Mouse (Mus musculus): ENCODE data around the gene Map4k1. TPM values are rescaled to one million over a fixed set of nuclear protein-coding genes. Genes with fewer than 3 reads are reported as not detected.

Map4k1 gene
- polyA plus RNA-seq, 1 experiment, result 3.6 TPM

DNA sequence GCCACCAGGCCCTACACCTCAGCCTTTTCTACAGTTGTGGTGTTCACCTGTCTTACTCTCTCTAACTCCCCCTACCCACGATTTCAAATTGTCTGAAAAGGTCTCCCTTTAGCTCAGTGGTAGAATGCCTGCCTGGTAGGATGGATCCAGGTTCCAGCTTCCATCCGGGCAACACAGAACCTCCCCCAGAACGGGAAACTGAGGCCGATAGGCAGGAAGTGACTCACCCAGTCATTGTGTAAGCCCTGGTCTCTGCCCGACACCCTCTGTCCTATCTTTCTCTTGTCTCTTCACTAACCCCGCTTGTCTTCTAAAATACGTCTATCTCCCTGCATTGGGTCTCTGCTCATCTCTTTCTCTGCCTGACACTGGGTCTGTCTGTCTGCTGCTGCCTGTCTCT, 3.4 kb downstream of the Map4k1 start:
- H3K79me2 ChIP-seq (ENCODE audit: control insufficient read depth, insufficient read depth), result peaks cover 14% of the 10 kb centered on the region
- no peak overlapping the region for H3ac ChIP-seq (ENCODE audit: control insufficient read depth, insufficient read length, low read depth)
- peaks cover 10% of the 10 kb centered on the region for H3K79me3 ChIP-seq (ENCODE audit: low read depth)
- H3K4me3 ChIP-seq (ENCODE audit: insufficient read depth, poor library complexity, severe bottlenecking), result no peak overlapping the region
- no peaks in the 10 kb centered on the region for H3K36me3 ChIP-seq (ENCODE audit: control insufficient read depth, insufficient read depth)
- H3K27me3 ChIP-seq (ENCODE audit: control insufficient read depth, insufficient read depth, insufficient read length), result peaks cover 4% of the 10 kb centered on the region
- TF ChIP-seq CTCF (IDR thresholded peaks at IDR 0.05; ENCODE audit: control insufficient read depth, insufficient read depth, insufficient read length), result no peak
- no peak for TF ChIP-seq MYOD1 (IDR thresholded peaks at IDR 0.05; ENCODE audit: control insufficient read depth, insufficient read length, low read depth)
- TF ChIP-seq CEBPB (IDR thresholded peaks at IDR 0.05; ENCODE audit: low read depth), result no peak
- no peak for TF ChIP-seq MYOG (IDR thresholded peaks at IDR 0.05; ENCODE audit: control insufficient read depth, extremely low read depth, insufficient read length)
- TF ChIP-seq USF1 (IDR thresholded peaks at IDR 0.05; ENCODE audit: low read depth), result no peak
- no peak for TF ChIP-seq MAX (IDR thresholded peaks at IDR 0.05)
- no peak for TF ChIP-seq FOSL1 (IDR thresholded peaks at IDR 0.05; ENCODE audit: insufficient read depth, low read length, poor library complexity, severe bottlenecking)

DNA sequence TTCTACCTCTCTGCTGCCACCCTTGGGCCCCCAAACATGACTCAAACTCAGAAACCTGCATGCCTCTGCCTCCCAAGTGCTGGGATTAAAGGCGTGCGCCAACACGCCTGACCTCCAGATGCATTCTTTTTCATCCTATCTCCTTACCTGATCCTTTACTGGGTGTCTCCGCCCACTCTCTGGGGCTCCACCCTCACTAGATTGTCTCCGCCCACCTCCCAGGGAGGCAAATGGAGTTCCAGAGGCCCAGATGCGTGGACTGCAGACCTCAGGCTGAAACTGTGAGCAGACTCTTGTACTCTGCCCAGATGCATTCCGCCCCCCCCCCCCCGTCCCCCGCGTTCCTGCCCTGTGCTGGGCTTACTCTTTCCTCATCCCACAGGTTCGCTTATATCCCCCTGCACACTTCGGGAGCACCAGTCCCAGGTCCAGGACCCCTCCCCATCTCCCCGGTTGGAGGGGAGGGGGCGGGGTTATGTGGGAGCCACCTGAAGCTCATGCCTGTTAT, 9.0 kb downstream of the Map4k1 start:
- no peaks in the 10 kb centered on the region for H3K79me2 ChIP-seq (ENCODE audit: control insufficient read depth, insufficient read depth)
- no peaks in the 10 kb centered on the region for H3K36me3 ChIP-seq (ENCODE audit: control insufficient read depth, insufficient read depth)
- H3K79me3 ChIP-seq (ENCODE audit: low read depth), result no peaks in the 10 kb centered on the region
- H3ac ChIP-seq (ENCODE audit: control insufficient read depth, insufficient read length, low read depth), result no peak overlapping the region
- peaks cover 4% of the 10 kb centered on the region for H3K27me3 ChIP-seq (ENCODE audit: control insufficient read depth, insufficient read depth, insufficient read length)
- H3K4me3 ChIP-seq (ENCODE audit: insufficient read depth, poor library complexity, severe bottlenecking), result no peak overlapping the region
- TF ChIP-seq FOSL1 (IDR thresholded peaks at IDR 0.05; ENCODE audit: insufficient read depth, low read length, poor library complexity, severe bottlenecking), result no peak
- TF ChIP-seq CEBPB (IDR thresholded peaks at IDR 0.05; ENCODE audit: low read depth), result no peak
- TF ChIP-seq USF1 (IDR thresholded peaks at IDR 0.05; ENCODE audit: low read depth), result no peak
- TF ChIP-seq CTCF (IDR thresholded peaks at IDR 0.05; ENCODE audit: control insufficient read depth, insufficient read depth, insufficient read length), result no peak
- no peak for TF ChIP-seq MAX (IDR thresholded peaks at IDR 0.05)
- TF ChIP-seq MYOD1 (IDR thresholded peaks at IDR 0.05; ENCODE audit: control insufficient read depth, insufficient read length, low read depth), result no peak
- TF ChIP-seq MYOG (IDR thresholded peaks at IDR 0.05; ENCODE audit: control insufficient read depth, extremely low read depth, insufficient read length), result no peak

DNA sequence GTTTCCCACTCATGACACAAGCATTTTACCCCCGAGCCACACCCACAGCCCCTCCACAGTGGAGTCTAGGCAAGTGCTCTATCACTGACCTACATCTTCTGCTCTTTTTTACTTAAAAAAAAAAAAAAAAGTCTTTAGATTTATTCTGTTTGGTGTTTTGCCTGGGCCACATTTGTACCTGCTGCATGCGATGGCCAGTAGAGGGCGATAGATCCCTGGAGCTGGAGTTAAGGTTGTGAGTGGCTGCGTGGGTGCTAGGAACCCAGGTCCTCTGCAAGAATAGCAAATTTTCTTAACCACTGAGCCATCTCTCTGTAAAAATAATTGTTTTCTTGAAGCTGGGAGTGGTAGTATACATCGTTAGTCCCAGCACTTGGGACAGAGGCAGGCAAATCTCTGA, 9.8 kb downstream of the Map4k1 start:
- no peaks in the 10 kb centered on the region for H3K79me3 ChIP-seq (ENCODE audit: low read depth)
- no peak overlapping the region for H3ac ChIP-seq (ENCODE audit: control insufficient read depth, insufficient read length, low read depth)
- H3K79me2 ChIP-seq (ENCODE audit: control insufficient read depth, insufficient read depth), result no peaks in the 10 kb centered on the region
- no peaks in the 10 kb centered on the region for H3K36me3 ChIP-seq (ENCODE audit: control insufficient read depth, insufficient read depth)
- peaks cover 4% of the 10 kb centered on the region for H3K27me3 ChIP-seq (ENCODE audit: control insufficient read depth, insufficient read depth, insufficient read length)
- TF ChIP-seq MAX (IDR thresholded peaks at IDR 0.05) (no peak), MYOG (IDR thresholded peaks at IDR 0.05; ENCODE audit: control insufficient read depth, extremely low read depth, insufficient read length) (no peak), MYOD1 (IDR thresholded peaks at IDR 0.05; ENCODE audit: control insufficient read depth, insufficient read length, low read depth) (no peak), USF1 (IDR thresholded peaks at IDR 0.05; ENCODE audit: low read depth) (no peak), CEBPB (IDR thresholded peaks at IDR 0.05; ENCODE audit: low read depth) (no peak)
- no peak overlapping the region for H3K4me3 ChIP-seq (ENCODE audit: insufficient read depth, poor library complexity, severe bottlenecking)

DNA sequence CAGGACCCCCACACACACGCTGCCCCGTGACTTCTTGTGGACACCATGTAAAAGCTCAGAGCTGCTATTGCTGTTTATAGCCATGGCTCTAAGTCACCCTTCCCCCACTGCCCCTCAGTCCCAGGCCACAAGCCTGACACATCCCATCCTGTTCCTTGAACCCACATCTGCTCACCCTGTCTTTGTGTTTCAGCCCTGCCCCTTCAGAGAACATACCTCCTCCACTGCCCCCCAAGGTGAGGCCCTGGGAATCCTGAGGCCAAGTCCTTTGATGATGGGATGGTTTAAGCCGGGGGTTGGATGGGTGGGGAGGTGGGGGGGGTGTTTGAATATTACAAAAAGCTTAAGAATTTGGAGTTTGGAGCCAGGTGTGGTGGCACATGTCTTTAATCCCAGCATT, 11.1 kb downstream of the Map4k1 start:
- Histone ChIP-seq H3K79me3 (ENCODE audit: low read depth) (no peaks in the 10 kb centered on the region), H3K27me3 (ENCODE audit: control insufficient read depth, insufficient read depth, insufficient read length) (peaks cover under 1% of the 10 kb centered on the region), H3K36me3 (ENCODE audit: control insufficient read depth, insufficient read depth) (no peaks in the 10 kb centered on the region), H3ac (ENCODE audit: control insufficient read depth, insufficient read length, low read depth) (no peak overlapping the region), H3K4me3 (ENCODE audit: insufficient read depth, poor library complexity, severe bottlenecking) (no peak overlapping the region), H3K79me2 (ENCODE audit: control insufficient read depth, insufficient read depth) (no peaks in the 10 kb centered on the region)
- TF ChIP-seq MYOG (IDR thresholded peaks at IDR 0.05; ENCODE audit: control insufficient read depth, extremely low read depth, insufficient read length), result no peak

DNA sequence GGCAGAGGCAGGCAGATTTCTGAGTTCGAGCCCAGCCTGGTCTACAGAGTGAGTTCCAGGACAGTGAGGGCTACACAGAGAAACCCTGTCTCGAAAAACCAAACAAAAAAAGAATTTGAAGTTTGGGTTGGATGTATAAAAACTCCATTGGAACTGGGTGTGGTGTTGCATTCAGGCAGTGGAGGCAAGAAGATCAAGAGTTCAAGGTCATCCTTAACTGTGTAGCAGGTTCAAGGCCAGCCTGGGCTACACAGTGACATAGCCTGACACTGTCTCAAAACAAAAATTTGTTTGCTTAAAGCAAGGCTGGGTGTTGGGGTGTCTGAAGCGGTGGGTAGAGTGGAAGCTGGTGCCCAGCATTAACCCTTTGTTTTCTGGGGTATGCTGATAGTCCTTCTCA, 11.6 kb downstream of the Map4k1 start:
- no peak overlapping the region for H3ac ChIP-seq (ENCODE audit: control insufficient read depth, insufficient read length, low read depth)
- TF ChIP-seq CTCF (IDR thresholded peaks at IDR 0.05; ENCODE audit: control insufficient read depth, insufficient read depth, insufficient read length) (no peak), MAX (IDR thresholded peaks at IDR 0.05) (no peak), MYOD1 (IDR thresholded peaks at IDR 0.05; ENCODE audit: control insufficient read depth, insufficient read length, low read depth) (no peak), FOSL1 (IDR thresholded peaks at IDR 0.05; ENCODE audit: insufficient read depth, low read length, poor library complexity, severe bottlenecking) (no peak), USF1 (IDR thresholded peaks at IDR 0.05; ENCODE audit: low read depth) (no peak), MYOG (IDR thresholded peaks at IDR 0.05; ENCODE audit: control insufficient read depth, extremely low read depth, insufficient read length) (no peak), CEBPB (IDR thresholded peaks at IDR 0.05; ENCODE audit: low read depth) (no peak)

More for the DNA sequence above, 11.6 kb downstream of the Map4k1 start:
- Histone ChIP-seq H3K4me3 (ENCODE audit: insufficient read depth, poor library complexity, severe bottlenecking) (no peak overlapping the region), H3K79me3 (ENCODE audit: low read depth) (no peaks in the 10 kb centered on the region), H3K27me3 (ENCODE audit: control insufficient read depth, insufficient read depth, insufficient read length) (no peaks in the 10 kb centered on the region), H3K36me3 (ENCODE audit: control insufficient read depth, insufficient read depth) (no peaks in the 10 kb centered on the region), H3K79me2 (ENCODE audit: control insufficient read depth, insufficient read depth) (no peaks in the 10 kb centered on the region)
